Mouse (Mus musculus): Measurements from ENCODE around the gene Bag5. TPM values are rescaled to one million over a fixed set of nuclear protein-coding genes. Genes with fewer than 3 reads are reported as not detected.
"Not testable (repeated sequence)": the region's sequence is repeated elsewhere in the genome, so short reads cannot be mapped to it uniquely, and the experiment has no call there.

Gene Bag5
- total RNA-seq, 2 experiments from 2014 or later: 42.0 to 43.6 TPM

DNA sequence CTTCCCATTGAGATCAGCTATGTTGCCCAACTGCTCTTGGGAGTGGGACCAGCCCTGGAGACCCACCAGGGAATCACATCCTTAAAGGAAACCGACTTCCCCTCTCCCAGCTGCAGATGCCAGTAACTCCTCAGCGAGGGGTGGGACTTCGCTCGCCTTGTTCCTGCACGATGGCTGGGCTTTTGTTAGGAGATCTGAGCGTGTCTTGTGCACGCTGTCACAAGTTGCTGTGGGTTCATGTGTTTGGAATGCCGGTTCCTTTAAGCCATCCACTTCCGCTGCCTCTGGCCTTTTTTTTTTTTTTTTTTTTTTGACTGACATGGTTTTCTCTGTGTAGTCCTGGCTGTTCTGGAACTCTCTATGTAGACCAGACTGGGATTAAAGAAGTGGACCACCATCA, 24.3 kb upstream of the Bag5 start:
- DNase-seq: no peak
- intact Hi-C loops (cut with DNase I): no loop called here

DNA sequence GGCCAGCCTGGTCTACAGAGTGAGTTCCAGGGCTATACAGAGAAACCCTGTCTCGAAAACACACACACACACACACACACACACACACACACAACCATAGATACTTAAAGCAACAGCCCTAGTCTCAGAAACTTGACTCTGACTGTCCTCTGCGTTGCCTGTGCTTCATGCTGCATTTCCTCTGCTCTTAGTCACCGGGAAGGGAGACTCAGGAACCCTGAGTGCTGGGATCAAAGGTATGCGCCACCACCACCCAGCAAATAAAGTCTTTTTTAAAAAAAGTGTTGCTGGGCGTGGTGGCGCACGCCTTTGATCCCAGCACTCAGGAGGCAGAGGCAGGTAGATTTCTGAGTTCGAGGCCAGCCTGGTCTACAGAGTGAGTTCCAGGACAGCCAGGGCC, 23.6 kb upstream of the Bag5 start:
- DNase-seq; intact Hi-C loops (cut with DNase I): not testable (repeated sequence)

DNA sequence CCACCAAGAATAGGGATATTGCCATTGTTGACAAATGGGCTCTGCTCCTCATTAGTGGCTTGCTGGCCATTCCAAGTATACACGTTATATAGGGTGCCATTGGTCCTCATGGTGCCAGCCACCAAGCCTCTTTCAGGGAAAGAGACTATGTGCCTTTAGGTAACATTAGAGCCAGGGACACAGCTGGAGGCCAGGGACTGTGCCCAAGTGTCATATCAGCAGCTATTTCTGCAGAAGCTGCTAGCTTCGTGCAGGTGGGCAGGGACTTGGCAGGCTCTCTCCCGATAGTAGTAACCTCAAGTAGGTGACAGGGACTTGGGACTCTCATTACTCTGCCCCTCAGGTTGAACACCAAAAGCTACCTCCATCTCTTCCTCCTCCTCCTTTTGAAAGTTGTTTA, 21.9 kb upstream of the Bag5 start:
- no peak for DNase-seq
- intact Hi-C loops (cut with DNase I): loop anchor here (5.0 kb wide), 1 partner anchor 68 kb away; no protein-coding TSS in a partner anchor

DNA sequence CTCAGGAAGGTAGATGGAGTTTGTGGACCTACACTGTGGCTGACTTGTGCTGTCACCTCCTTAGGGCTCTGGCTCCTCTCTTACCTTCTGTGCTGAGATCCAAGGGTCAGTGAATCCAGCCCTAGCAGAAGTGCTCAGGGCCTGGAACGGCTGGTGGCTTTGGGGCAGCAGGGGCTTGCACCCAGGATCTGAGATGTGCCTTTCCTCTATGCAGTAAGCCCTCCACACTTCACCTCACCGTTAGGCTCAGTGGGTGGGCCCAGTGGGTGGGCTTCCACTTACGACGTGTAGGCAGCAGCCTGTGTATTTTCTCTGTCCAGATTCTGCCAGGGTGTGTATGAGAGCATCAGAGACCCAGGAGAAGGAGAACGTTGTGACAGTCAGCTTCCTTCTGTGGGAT, 19.9 kb upstream of the Bag5 start:
- intact Hi-C loops (cut with DNase I): loop anchor here (5.0 kb wide), 1 partner anchor 66 kb away; no protein-coding TSS in a partner anchor
- DNase-seq: peak; percentile 16

DNA sequence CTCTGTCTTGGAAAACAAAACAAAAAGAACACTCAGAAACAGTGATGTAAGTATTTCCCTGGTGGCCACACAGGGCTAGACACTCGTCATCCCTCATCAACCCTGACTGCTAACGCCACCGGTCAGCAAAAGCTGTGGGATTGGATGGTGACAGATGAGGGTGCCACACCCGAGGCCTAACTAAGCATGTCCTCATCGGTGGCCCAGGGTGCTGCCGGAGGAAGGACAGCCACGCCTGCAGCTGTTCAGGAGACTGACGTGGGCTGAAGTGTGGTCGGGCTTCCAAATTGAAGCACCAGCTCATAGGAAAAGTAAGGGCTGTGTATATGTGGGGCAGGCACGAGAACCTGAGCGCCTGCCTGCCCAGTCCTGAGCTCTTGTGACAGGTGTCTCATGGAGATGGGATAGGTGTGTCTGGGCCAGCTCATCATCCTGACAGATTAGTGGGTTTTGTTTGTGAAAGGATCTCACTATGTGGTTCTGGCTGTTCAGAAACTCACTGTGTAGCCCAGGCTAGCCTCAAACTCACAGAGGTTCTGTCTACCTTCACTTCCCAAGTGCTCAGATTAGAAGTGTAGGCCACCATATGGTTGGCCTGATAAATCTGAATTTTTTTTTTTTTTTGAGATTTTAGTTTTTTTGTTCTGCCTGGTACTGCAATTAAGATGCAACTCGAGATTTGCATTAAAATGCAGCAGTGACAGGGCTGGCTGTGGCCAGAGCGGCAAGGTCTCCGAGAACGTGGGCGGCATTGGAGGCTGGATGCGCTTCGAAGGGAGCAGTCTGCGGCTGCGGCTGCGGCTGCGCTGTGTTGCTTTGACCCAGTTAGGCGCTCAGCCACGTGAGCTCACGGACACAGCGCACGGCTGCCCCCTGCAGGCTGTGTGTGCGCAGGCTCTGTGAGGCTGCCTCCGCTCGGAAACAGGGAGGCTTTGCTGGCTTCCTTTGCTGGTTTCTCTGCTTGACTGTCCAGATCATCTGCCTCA, 19.1 kb upstream of the Bag5 start:
- peak; percentile 93 for DNase-seq
- intact Hi-C loops (cut with DNase I): loop anchor here (5.0 kb wide), 1 partner anchor 65 kb away; no protein-coding TSS in a partner anchor

DNA sequence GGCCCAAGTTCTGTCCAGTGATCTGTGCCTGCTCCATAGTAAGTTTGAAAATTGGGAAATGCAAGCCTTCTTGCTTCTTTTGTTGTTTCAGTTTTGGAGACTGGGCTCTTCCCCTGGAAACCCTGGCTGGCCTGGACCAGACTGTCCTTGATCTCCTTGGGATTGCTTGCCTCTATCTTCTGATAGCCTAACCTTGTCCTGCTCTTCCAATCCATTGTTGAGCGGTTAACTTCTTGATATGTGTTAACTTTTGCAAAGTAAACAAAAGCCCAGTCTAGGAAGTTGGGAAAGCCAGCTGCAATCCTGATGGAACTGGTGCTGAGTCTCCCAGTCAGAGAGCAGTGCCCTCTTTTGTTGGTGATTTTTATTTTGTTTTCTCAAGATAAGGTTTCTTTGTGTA, 14.9 kb upstream of the Bag5 start:
- DNase-seq: no peak
- intact Hi-C loops (cut with DNase I): no loop called here

DNA sequence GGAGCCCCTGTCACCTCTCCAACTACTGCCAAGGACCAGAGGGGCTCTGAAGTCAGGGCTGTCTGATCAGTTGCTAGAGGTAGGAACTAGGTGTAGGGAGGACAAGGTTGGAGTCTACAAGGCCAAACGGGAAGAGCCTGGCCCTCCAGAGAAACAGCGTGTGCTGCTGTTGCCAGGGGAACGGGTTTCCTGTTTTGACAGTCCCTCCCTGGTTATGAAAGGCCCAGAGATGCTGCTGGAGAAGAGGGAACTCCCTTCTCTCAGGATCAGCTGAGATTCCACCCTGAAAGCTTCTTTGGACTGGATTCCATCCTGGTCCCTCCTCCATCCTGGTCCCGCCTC, 13.0 kb upstream of the Bag5 start:
- peak; percentile 7 for DNase-seq
- intact Hi-C loops (cut with DNase I): no loop called here

DNA sequence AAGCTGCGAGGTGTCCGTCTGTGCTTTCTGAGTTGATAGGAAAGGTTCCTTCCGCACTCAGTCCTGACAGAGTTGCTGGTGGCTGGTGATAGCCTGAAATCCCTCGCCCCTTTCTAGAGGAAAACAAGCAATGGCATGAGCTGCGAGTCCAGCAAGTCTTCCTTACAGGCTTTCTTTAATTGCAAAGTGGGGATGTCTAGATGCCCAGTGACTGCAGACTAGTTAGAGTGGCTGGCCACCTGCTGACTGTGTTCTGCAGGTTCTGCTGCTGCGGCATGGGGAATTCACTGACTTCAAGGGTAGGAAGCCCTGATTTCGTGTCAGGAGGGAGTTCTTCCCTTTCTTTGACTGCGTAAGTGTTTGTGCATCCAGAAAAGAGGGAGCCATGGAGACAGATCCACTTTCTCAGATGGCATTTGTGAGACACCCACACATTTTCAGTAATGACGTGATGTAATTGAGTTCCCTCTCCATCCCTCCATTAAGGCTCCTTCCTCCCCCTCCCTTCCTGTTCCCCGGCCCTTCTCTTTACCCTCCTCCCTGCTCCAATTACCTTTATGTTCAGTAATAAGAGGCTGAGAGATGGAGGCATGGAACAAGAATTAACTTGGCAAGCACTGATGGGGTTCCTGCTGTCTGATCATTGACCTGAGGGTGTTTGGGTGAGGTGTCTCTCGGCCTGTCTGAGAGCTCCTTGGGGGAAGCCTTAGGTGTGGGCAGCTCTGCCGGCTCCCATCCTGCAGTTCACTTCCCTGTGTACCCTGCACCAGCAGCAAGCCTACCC, 12.5 kb upstream of the Bag5 start:
- DNase-seq: peak; percentile 23
- intact Hi-C loops (cut with DNase I): no loop called here

DNA sequence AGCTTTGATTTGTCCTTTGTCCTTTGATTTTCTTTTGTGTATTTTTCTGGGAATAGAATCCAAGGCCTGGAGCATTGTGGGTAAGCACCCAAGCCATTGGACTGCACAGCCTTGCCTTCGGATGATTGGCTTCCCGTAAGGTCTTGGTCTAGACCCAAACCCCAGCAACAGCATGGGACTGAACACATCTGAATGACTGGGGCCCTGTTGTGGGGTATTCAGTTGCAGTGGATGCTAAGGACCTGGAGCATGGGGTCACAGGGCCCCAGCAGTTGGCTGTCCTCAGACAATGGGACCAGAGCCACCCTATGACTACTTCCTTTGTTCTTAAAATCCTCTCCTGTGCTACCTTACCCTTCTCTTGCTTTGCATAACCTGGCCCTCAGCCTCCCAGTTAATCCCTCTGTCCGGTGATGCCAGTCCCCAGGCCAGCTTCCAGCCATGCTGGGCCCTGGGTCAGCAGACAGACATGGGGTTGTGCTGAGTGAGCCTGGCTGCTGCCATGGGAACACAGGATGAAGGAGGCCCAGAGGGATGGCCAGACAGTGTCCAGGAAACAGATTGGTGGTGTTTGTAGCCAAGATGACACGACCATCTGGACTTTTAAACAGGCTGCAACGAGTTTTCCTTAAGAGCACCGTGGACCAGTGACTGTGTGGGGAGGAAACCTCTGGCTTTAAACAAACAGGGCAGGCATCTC, 11.7 kb upstream of the Bag5 start:
- intact Hi-C loops (cut with DNase I): no loop called here

DNA sequence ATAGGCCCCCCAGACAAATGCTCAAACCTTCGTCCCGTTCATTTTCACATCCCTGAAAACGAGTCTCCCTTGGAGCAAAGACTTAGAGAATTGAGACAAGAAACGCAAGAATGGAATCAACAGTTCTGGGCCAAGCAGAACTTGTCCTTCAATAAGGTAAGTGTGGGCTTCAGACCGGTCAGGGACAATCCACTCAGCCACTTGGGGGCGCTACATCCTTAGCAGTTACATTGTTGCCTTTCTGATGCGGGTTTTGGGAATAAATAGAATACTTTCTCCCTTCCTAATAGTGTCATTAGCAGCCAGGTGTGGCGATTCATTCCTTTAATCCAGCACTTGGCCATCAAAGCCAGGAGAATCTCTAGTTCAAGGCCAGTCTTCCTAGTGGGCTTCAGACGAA, 9.6 kb upstream of the Bag5 start:
- peak; percentile 75 for DNase-seq
- intact Hi-C loops (cut with DNase I): no loop called here

More for the DNA sequence above, 11.7 kb upstream of the Bag5 start:
- DNase-seq: peak; percentile 83

DNA sequence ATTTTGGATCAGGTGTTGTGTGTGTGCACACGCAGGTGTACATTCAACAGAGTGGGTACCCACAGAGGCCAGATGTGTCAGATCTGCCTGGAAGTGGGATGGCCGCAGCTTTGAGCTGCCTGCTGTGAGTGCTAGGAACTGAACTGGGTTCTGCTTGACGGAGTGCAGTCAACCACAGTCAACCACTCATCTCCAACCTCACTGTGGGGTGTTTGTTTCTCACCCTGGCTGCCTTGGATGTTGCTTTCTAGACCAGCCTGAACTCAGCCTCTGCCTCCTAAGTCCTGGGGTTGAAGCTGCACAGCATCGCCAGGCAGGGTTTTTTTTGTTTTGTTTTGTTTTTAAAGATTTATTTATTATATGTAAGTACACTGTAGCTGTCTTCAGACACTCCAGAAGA, 7.2 kb upstream of the Bag5 start:
- intact Hi-C loops (cut with DNase I): no loop called here
- no peak for DNase-seq

DNA sequence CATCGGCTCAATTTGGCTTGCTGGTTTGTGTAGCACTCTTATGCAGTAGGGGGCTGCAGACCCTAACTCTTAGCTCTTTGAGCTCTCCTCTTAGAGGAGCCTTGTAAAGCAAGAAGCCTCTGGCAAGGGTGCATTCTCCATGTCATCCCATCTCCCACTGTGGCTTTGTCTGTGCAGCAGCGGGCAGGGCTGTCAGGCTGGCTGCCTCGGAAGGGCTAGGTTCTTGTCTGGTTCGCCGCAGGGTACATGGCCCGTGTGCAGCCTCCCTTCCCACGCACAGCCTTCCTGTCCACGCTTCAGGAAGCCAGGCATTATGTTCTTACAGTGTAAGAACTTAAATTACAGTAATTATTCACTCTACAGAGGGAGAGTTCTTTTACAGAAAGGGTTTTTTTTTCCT, 5.6 kb upstream of the Bag5 start:
- DNase-seq: peak; percentile 50
- intact Hi-C loops (cut with DNase I): no loop called here

DNA sequence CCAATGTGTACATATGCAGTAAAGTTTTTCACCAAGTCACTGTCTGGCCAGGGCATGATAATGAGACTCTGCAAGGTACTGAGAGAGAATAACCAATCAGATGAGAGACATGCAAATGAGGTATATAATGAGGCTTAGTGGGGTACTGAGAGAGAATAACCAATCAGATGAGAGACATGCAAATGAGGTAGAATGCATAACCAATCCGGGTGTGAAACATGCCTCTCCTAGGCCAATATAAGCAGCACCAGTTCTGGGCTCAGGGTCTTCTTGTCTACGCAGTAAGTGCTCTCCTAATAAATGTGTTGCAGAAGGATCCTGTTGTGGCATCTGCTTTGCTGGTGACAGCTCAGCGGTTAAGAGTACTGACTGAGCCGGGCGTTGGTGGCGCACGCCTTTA, 3.4 kb upstream of the Bag5 start:
- intact Hi-C loops (cut with DNase I): no loop called here

DNA sequence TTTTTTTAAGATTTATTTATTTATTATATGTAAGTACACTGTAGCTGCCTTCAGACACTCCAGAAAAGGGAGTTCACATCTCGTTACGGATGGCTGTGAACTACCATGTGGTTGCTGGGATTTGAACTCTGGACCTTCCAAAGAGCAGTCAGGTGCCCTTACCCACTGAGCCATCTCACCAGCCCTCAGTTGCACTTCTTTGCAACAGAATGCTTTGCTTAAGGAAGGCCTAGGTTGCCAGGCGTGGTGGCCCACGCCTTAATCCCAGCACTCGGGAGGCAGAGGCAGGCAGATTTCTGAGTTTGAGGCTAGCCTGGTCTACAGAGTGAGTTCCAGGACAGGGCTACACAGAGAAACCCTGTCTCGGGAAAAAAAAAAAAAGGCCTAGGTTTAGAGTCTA, 823 bp upstream of the Bag5 start:
- DNase-seq; intact Hi-C loops (cut with DNase I): not testable (repeated sequence)

More for the DNA sequence above, 3.4 kb upstream of the Bag5 start:
- DNase-seq: no peak

DNA sequence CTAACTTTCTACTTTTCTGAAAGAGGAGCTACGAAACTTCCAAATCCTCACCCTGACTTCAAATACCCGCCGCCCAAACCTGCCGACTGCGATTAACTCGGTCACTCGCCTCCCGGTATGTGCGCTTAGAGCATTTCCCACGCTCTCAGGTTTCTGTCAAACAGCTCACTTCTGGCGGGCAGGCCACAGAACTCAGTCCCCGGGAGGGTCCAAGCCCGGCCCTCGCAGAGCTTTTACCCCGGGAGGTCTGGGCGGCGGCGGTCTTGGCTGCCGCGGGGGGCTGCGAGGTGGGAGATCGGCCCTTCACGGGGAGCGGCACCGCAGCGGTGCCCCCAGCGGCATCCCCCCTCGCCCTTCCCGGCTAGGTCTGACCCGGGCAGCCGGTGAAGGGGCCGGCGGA, 581 bp downstream of the Bag5 start:
- intact Hi-C loops (cut with DNase I): no loop called here
- no peak for DNase-seq

DNA sequence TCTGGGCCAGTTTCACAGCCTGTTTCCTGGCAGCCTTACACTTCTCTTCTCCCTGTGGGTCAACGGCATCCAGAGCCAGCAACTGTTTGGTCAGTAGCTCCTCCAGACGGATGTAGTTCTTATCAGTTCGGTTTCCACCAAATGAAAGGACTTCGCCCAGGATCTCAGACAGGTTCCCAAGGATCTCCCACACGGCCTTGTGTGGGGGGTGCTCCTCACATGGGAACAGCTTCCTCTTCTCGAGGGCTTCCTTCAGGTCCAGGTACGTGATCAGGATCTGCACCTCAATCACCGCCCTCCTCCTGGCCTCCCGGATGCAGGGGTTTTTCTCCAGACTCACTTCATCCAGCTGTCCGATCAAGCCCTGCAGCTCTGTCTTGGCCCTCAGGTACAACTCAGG, 3.0 kb downstream of the Bag5 start:
- intact Hi-C loops (cut with DNase I): no loop called here
- DNase-seq: no peak

DNA sequence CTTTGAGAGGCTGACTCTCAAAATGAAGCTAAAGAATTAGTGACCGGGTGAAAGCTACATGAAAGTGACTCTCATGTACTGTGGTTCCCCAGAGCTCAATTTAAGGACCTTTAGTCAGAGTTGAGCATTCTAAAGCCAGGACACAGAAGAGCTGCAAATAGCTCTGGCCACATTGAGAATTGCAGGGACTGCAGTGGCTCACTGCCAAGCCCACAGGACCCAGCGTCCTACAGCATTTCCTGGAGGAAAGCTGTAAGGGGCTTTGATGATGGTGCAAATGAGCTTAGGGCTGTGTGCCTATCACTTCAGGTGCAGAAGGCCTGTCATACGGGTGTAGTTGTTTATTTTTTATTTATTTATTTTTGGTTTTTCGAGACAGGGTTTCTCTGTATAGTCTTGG, 4.9 kb downstream of the Bag5 start:
- no peak for DNase-seq
- intact Hi-C loops (cut with DNase I): loop anchor here (5.0 kb wide), 1 partner anchor 51 kb away; no protein-coding TSS in a partner anchor

DNA sequence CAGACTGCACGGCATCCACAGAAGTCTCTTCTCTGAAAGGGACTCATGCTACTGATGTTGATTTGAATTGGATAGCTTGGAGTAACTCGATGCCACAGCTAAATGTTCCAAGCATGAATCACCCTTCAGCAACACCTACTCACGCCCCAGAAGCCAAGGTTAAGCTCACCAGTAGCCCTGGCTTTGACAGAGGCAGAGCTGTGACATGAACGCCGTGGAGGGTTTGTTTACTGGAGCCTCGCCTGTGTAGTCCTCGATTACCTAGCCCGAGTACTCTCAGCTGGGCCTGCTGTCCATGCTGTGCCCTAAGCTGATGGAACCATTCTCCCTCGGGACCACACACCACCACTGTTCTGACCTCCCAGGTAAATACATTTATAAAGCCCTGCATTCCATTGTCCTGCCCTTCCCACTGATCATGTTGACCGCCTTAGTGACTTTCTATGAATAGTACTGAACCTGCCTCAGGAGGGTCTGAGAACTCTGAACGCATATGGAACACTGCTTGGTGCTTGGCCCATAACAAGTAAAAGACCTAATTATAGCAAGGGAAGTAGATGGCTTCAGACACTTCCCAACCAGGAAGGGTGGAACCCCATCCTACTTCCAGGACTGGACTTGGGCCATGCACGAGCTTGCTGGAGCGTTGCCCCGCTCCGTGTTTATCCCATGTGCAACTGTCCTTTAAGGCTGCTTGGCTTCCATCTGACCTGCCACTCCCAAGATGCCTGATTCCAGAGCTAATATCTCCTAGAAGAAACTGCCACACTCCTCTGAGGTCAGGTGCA, 7.7 kb downstream of the Bag5 start:
- intact Hi-C loops (cut with DNase I): loop anchor here (5.0 kb wide), 1 partner anchor 48 kb away; no protein-coding TSS in a partner anchor
- no peak for DNase-seq

DNA sequence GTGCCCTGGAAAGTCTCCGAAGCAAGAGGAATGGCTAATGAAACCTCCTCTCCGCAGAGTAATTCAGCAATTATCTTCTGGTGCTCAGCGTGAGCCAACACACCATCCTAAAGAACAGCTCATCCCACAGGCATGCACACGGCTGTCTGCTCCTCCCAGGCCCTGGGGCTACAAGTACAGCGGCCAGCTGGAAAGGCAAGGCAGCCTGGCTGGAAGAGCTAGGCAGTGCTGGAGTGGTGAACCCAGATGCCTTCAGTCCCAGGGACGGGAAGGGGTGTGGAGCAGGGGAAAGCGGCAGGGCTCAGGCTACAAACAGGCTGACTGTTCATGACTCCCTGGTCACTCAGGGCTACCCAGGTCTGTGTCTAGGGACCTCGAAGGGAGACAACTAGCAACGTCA, 8.4 kb downstream of the Bag5 start:
- intact Hi-C loops (cut with DNase I): loop anchor here (5.0 kb wide), 2 partner anchors 37 to 47 kb away; no protein-coding TSS in a partner anchor
- DNase-seq: no peak

DNA sequence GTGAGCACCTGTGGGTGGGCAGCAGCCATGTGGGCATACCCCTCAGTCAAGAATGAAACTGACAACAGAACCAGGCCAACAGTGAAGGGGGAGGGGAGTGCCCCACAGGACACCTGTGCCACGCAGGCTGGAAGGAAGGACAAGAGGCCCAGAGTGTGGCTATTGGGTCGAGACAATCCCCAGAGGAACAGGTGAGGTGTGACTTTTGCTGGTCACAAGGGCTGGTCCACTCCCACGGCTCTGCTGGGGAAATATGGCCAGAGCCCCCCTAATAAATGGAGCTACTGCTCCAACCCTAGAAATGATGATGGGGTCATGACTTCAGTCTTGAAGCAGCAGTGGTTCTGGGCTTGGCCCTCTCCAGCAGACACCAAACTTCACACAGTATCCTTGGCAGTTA, 9.8 kb downstream of the Bag5 start:
- intact Hi-C loops (cut with DNase I): loop anchor here (5.0 kb wide), 1 partner anchor 36 kb away; no protein-coding TSS in a partner anchor
- no peak for DNase-seq

Measured in left cerebral cortex, postnatal 4 days (tissue).